Mouse (Mus musculus) liver, embryonic 16.5 days (tissue): ENCODE results near the gene Glis1. TPM values are rescaled to one million over a fixed set of nuclear protein-coding genes. Genes with fewer than 3 reads are reported as not detected.

Source experiments
- ATAC-seq: fragments of 200-750 bp; cut with Nextera tagmentation; 2 replicates; pipeline ENCODE4 v1.8.0; 2017; ENCODE audit warnings: low read depth, mild to moderate bottlenecking, moderate number of reproducible peaks, moderate library complexity
- H3K27ac ChIP-seq: fragments of 300-500 bp; sonication (generic); 2 replicates; pipeline ENCODE4 v1.5.1; 2014; ENCODE audit warnings: mild to moderate bottlenecking, low read length
- H3K27me3 ChIP-seq: fragments of 300-500 bp; sonication (generic); 2 replicates; pipeline ENCODE4 v1.6.1; 2014; ENCODE audit warnings: low read depth, low read length, mixed read lengths; ENCODE audit not compliant: control insufficient read depth, insufficient read depth
- H3K36me3 ChIP-seq: fragments of 300-500 bp; sonication (generic); 2 replicates; pipeline ENCODE4 v1.6.1; 2014; ENCODE audit warnings: mild to moderate bottlenecking; ENCODE audit not compliant: control insufficient read depth, insufficient read depth
- H3K4me1 ChIP-seq: fragments of 300-500 bp; sonication (generic); 2 replicates; pipeline ENCODE4 v1.6.1; 2014; ENCODE audit warnings: low read depth, low read length, mixed read lengths; ENCODE audit not compliant: control insufficient read depth
- H3K4me2 ChIP-seq: fragments of 300-500 bp; sonication (generic); 2 replicates; pipeline ENCODE4 v1.6.1; 2014; ENCODE audit warnings: low read depth, low read length, mixed read lengths
- H3K4me3 ChIP-seq: fragments of 300-500 bp; sonication (generic); 2 replicates; pipeline ENCODE4 v1.5.1; 2014; ENCODE audit warnings: low read depth, mild to moderate bottlenecking, low read length
- H3K9ac ChIP-seq: fragments of 300-500 bp; sonication (generic); 2 replicates; pipeline ENCODE4 v1.6.1; 2014; ENCODE audit warnings: low read depth, low read length
- H3K9me3 ChIP-seq: fragments of 300-500 bp; sonication (generic); replicated peaks from 2 replicates; pipeline ENCODE4 v1.6.1; 2016; ENCODE audit warnings: low read length; ENCODE audit not compliant: control insufficient read depth
- WGBS: fragments of 180-500 bp; shearing (Covaris S2); extraction: QIAGEN DNeasy Blood & Tissue Kit; methylation state at CpG from one replicate; pipeline ENCODE4 v1.1.7; 2014; ENCODE audit not compliant: insufficient replicate concordance; 5-methylcytosine and 5-hydroxymethylcytosine counted together
- polyA plus RNA-seq: library from polyadenylated mRNA; unstranded; fragments of >200 nt; fragmentation: Nextera tagmentation; extraction: Ambion mirVana; gene quantifications from 2 replicates; pipeline ENCODE4 v1.2.1, GENCODE M21; 2015

Glis1 gene
- polyA plus RNA-seq, 1 experiment from 2014 or later: 0.55 TPM

DNA sequence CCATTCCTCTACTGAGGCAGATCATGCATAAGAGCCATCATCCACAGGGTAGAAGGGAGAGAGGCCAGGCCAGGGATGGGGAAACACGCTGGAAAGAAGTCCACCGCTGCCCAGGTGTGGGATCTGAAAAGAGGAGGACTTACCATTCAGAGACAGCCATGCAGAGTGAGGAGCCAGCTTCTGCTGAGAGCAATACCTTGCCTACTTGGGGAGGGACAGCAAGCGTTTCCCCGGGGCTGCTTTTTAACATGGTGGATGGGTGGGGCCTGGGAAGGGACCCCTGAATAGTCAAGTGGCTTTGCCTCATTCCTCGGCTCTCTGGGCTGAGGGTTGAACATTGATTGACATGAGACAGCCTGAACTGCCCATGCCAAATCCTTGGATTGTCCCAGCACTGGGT, 85.7 kb downstream of the Glis1 start:
- H3K4me2 ChIP-seq: no peak overlapping the region
- WGBS: 66% methylated on average over 5 of the region's 5 CpGs
- no peak overlapping the region for H3K9ac ChIP-seq
- no peak for ATAC-seq
- no peak overlapping the region for H3K27ac ChIP-seq
- no peaks in the 10 kb centered on the region for H3K27me3 ChIP-seq
- no peak overlapping the region for H3K4me3 ChIP-seq
- no peaks in the 10 kb centered on the region for H3K4me1 ChIP-seq
- H3K9me3 ChIP-seq: no peaks in the 10 kb centered on the region
- no peaks in the 10 kb centered on the region for H3K36me3 ChIP-seq

DNA sequence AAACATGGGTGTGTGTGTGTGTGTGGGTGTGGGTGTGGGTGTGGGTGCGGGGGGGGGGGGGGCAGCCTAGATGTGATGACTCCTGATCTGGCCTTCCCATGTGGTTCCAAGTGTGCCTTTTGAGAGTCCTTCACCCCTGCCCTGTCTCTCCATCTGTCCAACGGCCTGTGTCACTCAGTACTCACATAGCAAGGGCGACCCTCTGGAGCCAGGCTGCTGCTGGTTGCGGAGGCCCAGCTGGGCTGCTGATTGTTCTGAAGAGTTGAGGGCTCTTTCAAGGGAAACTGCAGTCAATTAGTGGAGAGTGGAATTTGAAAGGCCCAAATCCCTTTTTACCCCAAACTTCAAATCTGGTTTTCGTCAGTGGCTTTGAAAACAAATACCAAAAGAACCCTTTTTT, 86.4 kb downstream of the Glis1 start:
- no peak for ATAC-seq
- Histone ChIP-seq H3K27me3 (no peaks in the 10 kb centered on the region), H3K4me1 (no peaks in the 10 kb centered on the region), H3K9me3 (no peaks in the 10 kb centered on the region), H3K4me3 (no peak overlapping the region), H3K27ac (no peak overlapping the region), H3K4me2 (no peak overlapping the region), H3K9ac (no peak overlapping the region), H3K36me3 (no peaks in the 10 kb centered on the region)
- WGBS: 59% methylated on average over 4 of the region's 5 CpGs

DNA sequence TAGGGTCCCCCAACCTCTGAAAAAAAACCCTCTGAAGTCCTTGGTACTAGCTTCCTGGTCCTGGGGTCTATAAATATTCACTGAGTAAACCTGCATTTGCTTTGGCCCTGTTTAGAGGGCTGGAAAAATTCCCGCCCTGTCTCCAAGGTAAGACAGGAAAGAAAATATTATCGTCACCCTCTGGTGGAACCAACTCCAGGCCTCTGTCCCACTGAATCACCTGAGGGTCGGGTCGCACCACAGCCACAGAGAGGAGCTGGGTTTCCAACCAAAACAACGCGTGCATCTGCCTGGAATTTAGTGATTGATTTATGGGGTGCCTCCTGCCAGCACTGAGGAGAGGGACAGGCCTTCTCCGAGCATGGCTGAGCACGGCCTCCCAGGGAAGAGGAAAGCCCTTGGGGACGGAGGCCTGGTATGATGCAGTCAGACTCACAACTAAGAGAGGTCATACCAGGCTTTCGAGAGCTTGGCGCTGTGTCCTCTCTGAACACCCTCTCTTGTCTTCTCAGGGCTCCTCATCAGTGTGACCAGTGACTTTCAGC, 89.3 kb downstream of the Glis1 start:
- no peak for ATAC-seq
- H3K27me3 ChIP-seq: no peaks in the 10 kb centered on the region

DNA sequence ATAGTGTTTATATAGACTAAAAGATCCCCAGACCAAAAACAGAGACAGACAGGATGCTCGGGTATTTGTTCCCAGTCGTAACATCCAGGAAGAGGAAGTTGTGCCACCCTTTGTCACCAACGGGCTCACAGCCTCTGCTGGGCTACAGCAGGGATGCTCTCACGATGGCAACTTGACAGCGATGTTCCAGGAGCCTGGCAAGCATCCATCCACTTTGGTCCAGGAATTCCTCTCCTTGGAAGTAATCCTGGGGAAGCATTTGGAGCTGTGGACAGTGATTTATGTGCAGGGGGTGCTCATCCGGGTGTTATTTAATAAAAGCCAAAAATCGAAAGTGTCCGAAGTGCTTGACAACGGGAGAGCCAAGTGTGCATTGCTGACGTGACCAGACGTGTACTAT, 100.7 kb downstream of the Glis1 start:
- Histone ChIP-seq H3K27ac (no peak overlapping the region), H3K36me3 (no peaks in the 10 kb centered on the region), H3K4me3 (no peak overlapping the region), H3K27me3 (no peaks in the 10 kb centered on the region), H3K4me1 (no peaks in the 10 kb centered on the region), H3K9ac (no peak overlapping the region), H3K4me2 (no peak overlapping the region), H3K9me3 (no peaks in the 10 kb centered on the region)
- ATAC-seq: no peak
- whole genome bisulfite sequencing: 49% methylated on average over 11 of the region's 11 CpGs

More for the DNA sequence above, 89.3 kb downstream of the Glis1 start:
- Histone ChIP-seq H3K27ac (no peak overlapping the region), H3K4me3 (no peak overlapping the region), H3K4me1 (no peaks in the 10 kb centered on the region), H3K36me3 (no peaks in the 10 kb centered on the region), H3K9me3 (no peaks in the 10 kb centered on the region), H3K4me2 (no peak overlapping the region), H3K9ac (no peak overlapping the region)
- WGBS: 50% methylated on average over 11 of the region's 11 CpGs

DNA sequence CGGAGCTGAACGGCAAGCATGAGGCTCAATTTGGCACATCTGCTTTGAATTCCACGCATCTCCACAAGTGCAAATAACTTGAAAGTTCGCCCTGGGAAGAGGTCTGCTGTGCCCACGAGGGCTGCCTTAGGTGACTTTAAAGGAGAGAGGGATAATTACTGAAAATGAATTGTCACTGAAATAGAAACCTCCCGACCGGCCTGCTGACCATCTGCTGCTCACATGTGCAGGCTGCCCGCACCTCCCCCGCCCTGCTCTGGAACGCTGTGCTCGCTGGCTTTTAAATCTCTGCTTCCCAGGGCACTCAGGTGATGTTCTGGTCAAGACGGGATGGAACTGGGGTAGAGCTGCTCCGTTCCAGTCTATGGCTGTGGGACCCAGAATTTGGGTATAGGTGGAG, 103.7 kb downstream of the Glis1 start:
- Histone ChIP-seq H3K27ac (no peak overlapping the region), H3K4me1 (no peaks in the 10 kb centered on the region), H3K9ac (no peak overlapping the region), H3K27me3 (no peaks in the 10 kb centered on the region), H3K4me3 (no peak overlapping the region), H3K4me2 (no peak overlapping the region), H3K9me3 (no peaks in the 10 kb centered on the region), H3K36me3 (no peaks in the 10 kb centered on the region)
- ATAC-seq: no peak
- WGBS: 62% methylated on average over 13 of the region's 13 CpGs

DNA sequence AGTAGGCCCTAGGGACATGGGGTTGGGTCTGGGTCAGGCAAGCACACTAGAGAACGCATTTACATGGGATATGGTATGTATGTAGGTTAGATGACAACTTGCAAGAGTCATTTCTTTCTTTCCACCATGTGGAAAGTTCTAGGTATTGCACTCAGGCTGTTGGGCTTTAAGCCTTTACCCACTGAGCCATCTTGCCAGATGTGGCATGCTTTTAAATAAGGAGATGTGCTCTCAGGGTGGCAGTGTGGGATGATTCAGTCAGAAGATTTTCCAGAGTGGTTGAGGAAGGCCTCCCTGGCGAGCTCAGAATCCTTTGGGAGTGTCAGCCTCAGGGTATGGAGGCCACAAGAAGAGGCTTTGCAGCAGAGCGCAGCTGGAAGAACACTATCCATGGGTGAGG, 104.2 kb downstream of the Glis1 start:
- no peaks in the 10 kb centered on the region for H3K9me3 ChIP-seq
- H3K27ac ChIP-seq: no peak overlapping the region
- H3K9ac ChIP-seq: no peak overlapping the region
- 60% methylated on average over 3 of the region's 3 CpGs for WGBS
- no peaks in the 10 kb centered on the region for H3K4me1 ChIP-seq
- no peaks in the 10 kb centered on the region for H3K36me3 ChIP-seq
- no peak overlapping the region for H3K4me2 ChIP-seq
- no peaks in the 10 kb centered on the region for H3K27me3 ChIP-seq
- no peak overlapping the region for H3K4me3 ChIP-seq
- no peak for ATAC-seq

DNA sequence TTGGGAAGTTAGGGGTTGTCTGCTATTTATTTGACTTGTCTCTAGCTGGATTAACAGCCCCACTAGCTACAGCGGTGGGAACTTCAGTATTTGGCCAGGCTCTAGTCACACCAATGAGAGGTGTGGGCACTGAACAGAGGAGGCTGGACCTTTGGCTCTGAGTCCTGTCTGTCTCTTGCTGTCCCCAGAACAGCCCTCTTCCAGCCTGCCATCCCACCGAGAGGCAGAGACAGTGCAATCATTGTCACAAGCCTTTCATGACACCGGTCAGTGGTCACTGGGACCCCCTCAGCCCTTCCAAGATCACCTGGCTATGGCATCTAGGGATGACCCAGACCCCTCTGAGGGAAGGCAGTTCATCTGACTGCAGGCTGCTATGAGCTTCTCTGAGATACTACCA, 104.6 kb downstream of the Glis1 start:
- no peaks in the 10 kb centered on the region for H3K9me3 ChIP-seq
- H3K4me1 ChIP-seq: no peaks in the 10 kb centered on the region
- no peaks in the 10 kb centered on the region for H3K36me3 ChIP-seq
- no peak overlapping the region for H3K4me2 ChIP-seq
- 71% methylated on average over 3 of the region's 3 CpGs for WGBS
- H3K9ac ChIP-seq: no peak overlapping the region
- H3K4me3 ChIP-seq: no peak overlapping the region
- no peak overlapping the region for H3K27ac ChIP-seq
- ATAC-seq: no peak
- H3K27me3 ChIP-seq: no peaks in the 10 kb centered on the region

DNA sequence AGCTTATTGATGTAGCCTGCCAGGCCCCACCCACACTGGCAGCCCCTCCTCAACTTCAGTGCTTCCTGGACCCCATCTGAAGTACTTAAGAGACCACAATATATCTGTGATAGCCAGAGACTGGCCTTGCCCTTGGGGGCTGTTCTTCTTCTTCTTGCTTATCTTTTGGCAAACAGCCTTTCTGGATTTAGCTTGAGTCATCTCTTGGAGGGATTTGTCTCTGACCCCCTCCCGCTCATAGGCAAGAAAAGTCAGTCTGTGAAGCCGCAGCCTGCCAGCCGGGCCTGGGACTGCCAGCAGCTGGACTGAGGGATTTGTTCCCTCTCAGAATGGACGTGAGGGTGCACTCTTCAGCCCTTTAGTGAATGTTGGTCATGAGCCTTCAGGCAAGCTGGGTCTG, 107.4 kb downstream of the Glis1 start:
- Histone ChIP-seq H3K9ac (no peak overlapping the region), H3K27me3 (no peaks in the 10 kb centered on the region), H3K9me3 (no peaks in the 10 kb centered on the region), H3K27ac (no peak overlapping the region), H3K4me2 (no peak overlapping the region), H3K4me3 (no peak overlapping the region), H3K36me3 (no peaks in the 10 kb centered on the region), H3K4me1 (no peaks in the 10 kb centered on the region)
- ATAC-seq: no peak
- 36% methylated on average over 4 of the region's 4 CpGs for WGBS

DNA sequence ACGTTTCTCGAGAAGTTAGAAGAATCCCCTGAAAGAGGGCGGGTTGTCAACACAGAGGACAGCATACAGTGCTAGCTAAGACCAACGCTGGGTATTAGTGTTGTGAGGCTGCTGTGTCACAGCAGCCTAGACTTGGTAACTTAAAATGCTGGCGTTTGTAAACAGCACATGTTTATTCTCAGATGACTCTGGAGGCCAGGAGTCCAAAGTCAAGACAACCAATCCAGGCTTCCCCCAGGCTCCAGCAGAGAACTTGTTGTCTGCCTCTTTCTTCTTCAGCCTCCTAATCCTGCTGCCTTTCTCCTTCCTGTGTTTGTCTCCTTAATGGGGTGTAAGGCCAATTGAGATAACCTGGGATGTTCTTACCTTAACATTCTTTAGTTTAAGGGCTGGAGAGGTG, 110.5 kb downstream of the Glis1 start:
- ATAC-seq: no peak
- H3K36me3 ChIP-seq: no peaks in the 10 kb centered on the region
- no peaks in the 10 kb centered on the region for H3K27me3 ChIP-seq
- no peak overlapping the region for H3K4me2 ChIP-seq
- no peaks in the 10 kb centered on the region for H3K9me3 ChIP-seq
- H3K4me3 ChIP-seq: no peak overlapping the region
- no peak overlapping the region for H3K9ac ChIP-seq
- no peak overlapping the region for H3K27ac ChIP-seq
- 45% methylated on average over 5 of the region's 5 CpGs for WGBS
- H3K4me1 ChIP-seq: no peaks in the 10 kb centered on the region
